Mouse (Mus musculus) NIH3T3 (cell line): ENCODE measurements around the gene Igsf21.

Source experiments
- DNase-seq: peaks from one replicate; pipeline ENCODE4 v3.0.0-alpha.2; 2012; ENCODE audit warnings: low read depth

Igsf21 gene

GRCm38 (mm10) chr4:140053042-140053441, 193.5 kb downstream of the Igsf21 start:
- DNase-seq = no peak

- no peak for DNase-seq
These were observed 194.0 kb downstream of the Igsf21 start for GRCm38 (mm10) chr4:140052575-140052974.

GRCm38 (mm10) chr4:140047807-140048362, 198.7 kb downstream of the Igsf21 start:
- no peak for DNase-seq

GRCm38 (mm10) chr4:140043953-140044352, 202.6 kb downstream of the Igsf21 start:
- DNase-seq = no peak

- DNase-seq = no peak
These were observed 207.8 kb downstream of the Igsf21 start for GRCm38 (mm10) chr4:140038586-140039411.

GRCm38 (mm10) chr4:140037784-140038387, 208.7 kb downstream of the Igsf21 start:
- no peak for DNase-seq

GRCm38 (mm10) chr4:140035232-140035631, 211.4 kb downstream of the Igsf21 start:
- no peak for DNase-seq

GRCm38 (mm10) chr4:140033394-140033793, 213.2 kb downstream of the Igsf21 start:
- DNase-seq = peak; percentile 15

GRCm38 (mm10) chr4:140030415-140030814, 216.2 kb downstream of the Igsf21 start:
- no peak for DNase-seq

- DNase-seq = no peak
These were observed 216.6 kb downstream of the Igsf21 start for GRCm38 (mm10) chr4:140030040-140030386.

GRCm38 (mm10) chr4:140029324-140030039, 217.1 kb downstream of the Igsf21 start:
- no peak for DNase-seq

GRCm38 (mm10) chr4:140023833-140024232, 222.8 kb downstream of the Igsf21 start:
- DNase-seq = no peak

GRCm38 (mm10) chr4:140015916-140016315, 230.7 kb downstream of the Igsf21 start:
- DNase-seq = no peak

GRCm38 (mm10) chr4:140010728-140011470, 235.7 kb downstream of the Igsf21 start:
- no peak for DNase-seq

- no peak for DNase-seq
These were observed 241.7 kb downstream of the Igsf21 start for GRCm38 (mm10) chr4:140004932-140005331.

- DNase-seq = no peak
These were observed 242.4 kb downstream of the Igsf21 start for GRCm38 (mm10) chr4:140004170-140004569.

- DNase-seq = no peak
These were observed 244.5 kb downstream of the Igsf21 start for GRCm38 (mm10) chr4:140002069-140002468.

- DNase-seq = no peak
These were observed 245.7 kb downstream of the Igsf21 start for GRCm38 (mm10) chr4:140000911-140001310.

- no peak for DNase-seq
These were observed 247.6 kb downstream of the Igsf21 start for GRCm38 (mm10) chr4:139999033-139999432.

GRCm38 (mm10) chr4:139995659-139996058, 250.9 kb downstream of the Igsf21 start:
- DNase-seq = no peak

- DNase-seq = no peak
These were observed 253.4 kb downstream of the Igsf21 start for GRCm38 (mm10) chr4:139993111-139993755.
